Mouse (Mus musculus) ovary, postnatal 14 days (tissue): ENCODE measurements around the gene Fggy.

Experiments
- DNase-seq: peaks from one replicate; pipeline ENCODE4 v3.0.0; 2022; ENCODE audit warnings: low spot score

Fggy gene

GRCm38 (mm10) chr4:95860601-95861000, 303.3 kb downstream of the Fggy start:
- DNase-seq: no peak

- no peak for DNase-seq
Measured at GRCm38 (mm10) chr4:95861074-95861473, 303.8 kb downstream of the Fggy start.

- no peak for DNase-seq
Measured at GRCm38 (mm10) chr4:95861741-95862155, 304.4 kb downstream of the Fggy start.

- DNase-seq: no peak
Measured at GRCm38 (mm10) chr4:95862276-95862675, 305.0 kb downstream of the Fggy start.

- no peak for DNase-seq
Measured at GRCm38 (mm10) chr4:95862781-95863499, 305.6 kb downstream of the Fggy start.

- DNase-seq: no peak
Measured at GRCm38 (mm10) chr4:95863500-95863803, 306.1 kb downstream of the Fggy start.

GRCm38 (mm10) chr4:95865251-95865650, 307.9 kb downstream of the Fggy start:
- DNase-seq: no peak

- no peak for DNase-seq
Measured at GRCm38 (mm10) chr4:95865882-95866281, 308.6 kb downstream of the Fggy start.

- no peak for DNase-seq
Measured at GRCm38 (mm10) chr4:95867103-95867502, 309.8 kb downstream of the Fggy start.

GRCm38 (mm10) chr4:95868348-95868747, 311.0 kb downstream of the Fggy start:
- no peak for DNase-seq

- peak; percentile 57 for DNase-seq
Measured at GRCm38 (mm10) chr4:95871216-95871881, 314.0 kb downstream of the Fggy start.

- DNase-seq: no peak
Measured at GRCm38 (mm10) chr4:95875896-95876295, 318.6 kb downstream of the Fggy start.

- DNase-seq: no peak
Measured at GRCm38 (mm10) chr4:95877436-95877835, 320.1 kb downstream of the Fggy start.

- no peak for DNase-seq
Measured at GRCm38 (mm10) chr4:95881751-95882350, 324.5 kb downstream of the Fggy start.

- no peak for DNase-seq
Measured at GRCm38 (mm10) chr4:95884184-95885145, 327.2 kb downstream of the Fggy start.

- no peak for DNase-seq
Measured at GRCm38 (mm10) chr4:95895199-95895754, 338.0 kb downstream of the Fggy start.

GRCm38 (mm10) chr4:95896571-95896970, 339.3 kb downstream of the Fggy start:
- no peak for DNase-seq

GRCm38 (mm10) chr4:95897236-95897874, 340.0 kb downstream of the Fggy start:
- DNase-seq: peak; percentile 2

- no peak for DNase-seq
Measured at GRCm38 (mm10) chr4:95898714-95899113, 341.4 kb downstream of the Fggy start.

- no peak for DNase-seq
Measured at GRCm38 (mm10) chr4:95899926-95900712, 342.8 kb downstream of the Fggy start.

GRCm38 (mm10) chr4:95900815-95901214, 343.5 kb downstream of the Fggy start:
- DNase-seq: no peak
